Mouse (Mus musculus) megakaryocyte progenitor cell, adult 5-6 weeks (primary cell): ENCODE data around the gene Prkrip1. TPM values are rescaled to one million over a fixed set of nuclear protein-coding genes. Genes with fewer than 3 reads are reported as not detected.
"Not testable (repeated sequence)": the region's sequence is repeated elsewhere in the genome, so short reads cannot be mapped to it uniquely, and the experiment has no call there.

Experiments
- ATAC-seq: replicated peaks from 2 replicates; pipeline ENCODE4 v1.8.0; 2016; ENCODE audit warnings: mild to moderate bottlenecking, moderate TSS enrichment, inconsistent platforms; ENCODE audit not compliant: poor library complexity
- total RNA-seq, 2 experiments: library from RNA; stranded (forward) in 1 of 2; stranded (reverse) in 1 of 2; fragments of 157-497, 149-512 nt in 1 of 2; fragments of 200-1000 nt in 1 of 2; gene quantifications; 2 replicates each; pipeline versions ENCODE4 v1.2.3 to v1.2.4; 2015 to 2017

Prkrip1 gene
- total RNA-seq, 2 experiments from 2014 or later, result 21.0 to 78.2 TPM

DNA sequence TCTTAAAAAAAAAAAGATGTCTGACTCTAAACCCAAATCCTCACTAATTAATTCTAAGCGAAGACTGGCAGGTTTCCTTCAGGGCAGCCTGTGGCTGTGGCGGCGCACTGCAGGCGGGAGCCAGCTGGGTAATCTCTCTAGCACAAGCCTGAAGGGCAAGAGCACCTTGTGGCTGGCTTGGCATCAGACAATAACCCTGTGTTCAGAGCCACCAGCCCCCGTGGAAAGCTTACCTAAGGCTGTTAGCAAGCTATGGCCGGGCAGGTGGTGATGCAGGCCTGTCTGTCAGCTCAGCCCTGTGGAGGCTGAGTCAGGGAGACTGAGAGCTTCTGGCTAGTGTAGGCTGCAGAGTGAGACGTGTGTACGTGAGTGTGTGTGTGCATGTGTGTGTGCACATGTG, 33.5 kb downstream of the Prkrip1 start:
- peak; percentile 45; the same call in 1 of the 2 replicates for ATAC-seq

DNA sequence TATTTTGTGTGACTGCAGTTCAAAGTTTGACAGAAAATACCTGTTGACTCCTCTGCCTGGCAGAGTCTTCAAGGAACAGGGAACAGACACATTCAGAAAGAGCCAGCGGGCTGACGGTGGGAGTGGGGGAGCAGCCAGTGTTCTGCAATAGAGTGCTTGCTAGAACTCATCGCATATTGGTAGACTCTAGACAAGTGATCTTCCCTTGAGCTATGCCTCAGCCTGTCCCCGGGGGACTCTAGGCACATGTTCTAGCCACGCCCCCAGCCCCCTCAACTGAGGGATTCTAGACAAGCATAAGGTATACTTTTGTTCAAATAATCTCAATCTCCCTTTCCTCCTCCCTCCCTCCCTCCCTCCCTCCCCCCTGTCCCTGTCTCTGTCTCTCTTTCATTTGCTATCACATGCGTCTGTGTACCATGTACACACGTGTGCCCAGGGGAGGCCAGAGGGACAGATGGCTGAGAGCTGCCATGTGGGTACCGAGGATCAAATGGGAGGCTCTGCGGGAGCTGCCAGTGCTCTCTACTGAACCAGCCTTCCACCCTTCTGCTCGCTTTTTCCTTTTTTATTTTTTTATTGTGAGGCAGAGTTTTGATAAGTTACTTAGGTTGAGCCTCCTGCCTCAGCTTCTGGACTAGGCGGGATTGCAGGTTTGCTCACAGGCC, 34.8 kb downstream of the Prkrip1 start:
- ATAC-seq, result no peak

DNA sequence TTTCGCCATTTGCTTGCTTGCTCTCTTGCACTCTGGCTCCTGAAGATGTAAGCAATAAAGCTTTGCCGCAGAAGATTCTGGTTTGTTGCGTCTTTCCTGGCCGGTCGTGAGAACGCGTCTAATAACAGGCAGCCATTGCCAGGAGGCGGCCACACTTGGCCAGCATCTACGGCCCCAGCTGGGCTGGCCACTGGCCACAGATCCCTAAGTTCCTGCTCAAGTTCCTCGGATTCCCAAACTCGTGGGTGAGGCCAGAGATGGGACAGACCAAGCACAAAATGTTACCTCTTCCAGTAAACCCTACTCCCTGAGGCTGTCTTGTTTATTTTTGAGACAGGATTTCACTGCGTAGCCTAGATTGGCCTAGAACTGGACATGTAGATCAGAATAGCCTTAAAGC, 38.7 kb downstream of the Prkrip1 start:
- ATAC-seq, result not testable (repeated sequence)

DNA sequence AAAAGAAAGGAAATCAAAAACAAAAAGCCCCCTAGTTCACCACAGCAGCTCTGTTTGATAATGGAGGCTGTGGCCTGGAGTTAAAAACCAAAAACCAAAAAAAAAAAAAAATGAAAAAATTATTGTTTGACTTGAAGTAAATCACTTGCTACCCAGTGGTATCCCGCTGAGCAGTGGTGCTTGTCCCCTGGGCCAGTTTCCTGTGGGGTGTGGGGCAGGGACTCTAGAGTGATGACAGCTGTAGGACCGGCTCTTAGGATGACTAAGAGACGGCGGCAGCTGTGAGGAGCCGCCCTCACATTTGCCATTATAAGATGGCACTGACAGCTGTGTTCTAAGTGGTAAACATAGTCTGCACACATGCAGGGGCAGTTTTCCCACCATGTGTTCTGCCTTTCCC, 43.4 kb downstream of the Prkrip1 start:
- ATAC-seq, result no peak

DNA sequence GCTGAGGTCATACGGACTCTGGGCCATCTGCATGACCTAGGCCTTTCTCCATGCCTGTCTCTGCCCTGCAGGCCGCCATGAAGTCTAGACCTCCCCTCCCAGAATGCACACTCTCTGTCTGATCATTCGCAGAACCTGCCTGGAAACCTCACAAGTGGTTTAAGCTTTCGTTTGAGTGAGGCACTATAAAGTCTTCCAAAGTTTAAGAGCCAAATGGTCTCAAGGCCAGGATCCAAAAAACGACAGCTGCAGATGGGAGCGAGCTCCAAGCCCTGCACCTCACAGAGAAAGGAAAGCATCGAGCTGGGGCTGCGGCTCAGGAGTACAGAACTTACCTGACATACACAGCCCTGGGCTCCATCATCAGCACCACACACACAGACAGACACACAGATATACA, 46.4 kb downstream of the Prkrip1 start:
- no peak for ATAC-seq

DNA sequence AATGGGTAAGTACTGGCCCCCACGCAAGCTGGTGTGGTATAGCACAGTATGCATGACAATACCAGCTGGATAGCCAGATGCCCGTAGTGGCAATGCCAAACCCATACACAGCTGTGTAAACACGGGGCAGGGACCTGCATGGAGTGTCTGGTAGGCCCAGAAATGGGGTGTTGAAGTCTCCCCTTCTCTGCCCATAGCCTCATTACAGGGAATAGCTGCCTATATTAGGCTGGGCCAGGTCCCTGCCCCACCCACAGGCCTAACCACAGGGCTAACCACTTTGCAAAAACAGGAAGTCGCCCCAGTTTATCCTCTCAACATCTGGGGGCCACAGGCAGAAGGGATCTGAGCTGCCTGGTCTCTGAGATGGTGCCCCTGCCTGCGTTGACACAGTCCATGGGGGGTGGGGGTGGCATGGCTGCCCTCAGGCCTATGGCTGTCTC, 49.6 kb downstream of the Prkrip1 start:
- peak; percentile 86 for ATAC-seq

DNA sequence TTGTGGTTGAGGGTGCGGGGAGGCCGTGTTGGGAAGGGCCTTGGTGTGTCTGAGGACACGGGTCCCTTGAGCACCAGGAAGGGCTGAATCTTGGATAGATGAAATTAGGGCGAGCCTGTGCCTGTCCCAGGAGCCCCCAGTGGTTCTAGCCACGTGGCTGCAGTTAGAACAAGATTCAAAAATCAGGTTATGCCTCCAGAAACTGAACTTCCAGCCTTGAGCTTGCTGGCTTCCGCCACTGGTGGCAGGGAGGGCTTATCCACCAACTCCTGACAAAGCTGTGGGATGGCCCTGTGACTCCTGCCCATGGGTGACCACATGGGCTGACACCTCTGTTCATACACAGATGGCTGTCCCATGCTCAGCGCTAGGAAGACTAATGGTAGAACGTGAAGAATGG, 51.1 kb downstream of the Prkrip1 start:
- no peak for ATAC-seq

DNA sequence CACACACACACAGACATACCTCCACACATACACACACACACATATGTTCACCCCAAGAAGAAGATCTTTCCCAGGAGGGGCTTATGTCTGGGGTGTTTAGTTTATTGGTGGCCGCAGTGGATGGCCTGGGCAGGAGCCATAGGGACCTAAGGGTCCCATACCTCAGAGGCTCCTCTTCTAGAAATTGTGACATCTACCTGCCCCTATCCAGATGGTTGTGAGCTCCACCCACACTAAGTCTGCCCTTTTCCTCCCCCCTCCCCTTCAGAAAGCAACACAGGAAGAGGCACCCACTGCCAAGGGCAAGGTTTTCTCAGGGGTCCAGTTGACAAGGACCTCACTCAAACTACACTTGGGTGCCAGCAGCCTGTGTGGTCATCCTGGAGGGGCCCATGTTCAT, 51.8 kb downstream of the Prkrip1 start:
- no peak for ATAC-seq

DNA sequence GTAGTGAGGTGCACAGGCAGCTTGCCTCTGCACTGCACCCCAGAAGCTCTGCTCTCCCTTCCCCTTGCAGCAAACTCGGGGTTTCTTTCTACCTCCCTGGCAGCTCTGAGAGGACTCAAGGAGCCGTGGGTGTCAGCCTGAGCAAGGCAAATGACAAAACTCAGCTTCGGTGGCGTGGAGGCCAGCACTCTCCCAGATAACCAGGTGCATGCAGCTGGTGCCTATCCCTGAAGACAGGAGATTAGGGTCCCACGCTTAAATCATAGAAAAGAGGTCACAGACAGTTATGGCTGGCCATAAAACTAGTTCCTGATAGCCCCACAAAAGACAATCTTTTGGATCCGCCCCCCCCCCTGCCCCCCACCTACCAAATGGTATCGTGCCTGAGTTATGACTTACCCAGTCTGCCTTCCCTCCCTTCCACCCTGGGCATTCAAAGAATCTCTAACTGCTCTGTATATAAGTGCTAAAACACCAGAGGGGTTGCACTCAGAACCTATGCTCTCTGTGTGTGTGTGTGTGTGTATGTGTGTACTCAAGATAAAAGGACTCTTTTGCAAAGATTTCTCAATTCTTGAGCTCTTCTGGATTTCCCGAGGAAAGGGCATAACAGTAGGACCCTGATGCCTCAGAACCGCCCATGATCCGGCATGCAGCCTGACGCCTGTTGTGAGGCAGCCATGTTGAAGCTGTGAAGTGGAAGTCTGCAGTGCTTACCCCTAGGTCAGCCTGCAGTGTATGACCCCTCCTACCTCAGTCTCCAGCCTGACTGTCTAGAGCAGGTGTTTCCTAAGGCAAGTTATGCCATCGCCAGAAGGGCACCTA, 53.9 kb downstream of the Prkrip1 start:
- peak; percentile 38 for ATAC-seq

DNA sequence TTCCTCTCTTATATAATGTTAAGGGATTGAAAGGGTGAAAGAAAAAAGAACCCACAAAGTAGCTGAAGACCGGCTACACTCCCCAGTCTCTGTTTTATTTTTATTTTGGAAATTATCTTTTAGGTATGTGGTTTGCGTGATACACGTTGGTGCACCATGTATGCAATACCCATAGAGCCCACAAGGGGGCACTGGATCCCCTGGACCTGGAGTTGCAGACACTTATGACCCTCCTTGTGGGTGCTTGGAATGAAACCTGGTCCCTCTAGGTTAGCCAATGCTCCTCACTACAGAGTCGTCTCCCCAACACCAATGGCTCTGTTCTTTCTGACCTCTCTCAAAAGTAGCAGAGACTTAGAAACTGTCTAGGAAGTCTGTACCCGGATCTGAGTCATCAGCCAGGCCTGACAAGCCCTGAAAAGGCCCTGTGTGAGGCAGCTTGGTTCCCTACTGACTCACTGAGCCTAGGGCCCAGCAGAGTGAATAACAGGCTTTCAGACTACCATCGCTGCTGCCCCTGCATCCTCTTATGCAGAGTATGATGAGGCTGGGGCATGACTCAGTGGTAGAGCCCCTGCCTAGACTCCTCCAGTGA, 55.5 kb downstream of the Prkrip1 start:
- ATAC-seq, result no peak

DNA sequence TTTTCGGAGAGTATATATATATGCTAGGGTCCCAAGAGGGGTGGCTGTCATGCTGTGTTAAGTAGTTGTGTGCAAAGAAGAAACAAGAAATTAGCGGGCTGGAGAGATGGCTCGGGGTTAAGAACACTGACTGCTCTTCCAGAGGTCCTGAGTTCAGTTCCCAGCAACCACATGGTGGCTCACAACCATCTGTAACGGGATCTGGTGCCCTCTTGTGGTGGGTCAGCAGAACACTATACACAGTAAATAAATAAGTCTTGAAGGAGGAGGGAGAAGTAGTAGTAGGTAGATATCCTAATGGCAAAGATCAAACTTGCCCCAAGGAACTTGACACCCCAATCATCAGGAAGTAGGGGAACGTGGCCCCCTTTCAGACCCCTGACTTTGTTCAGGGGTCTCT, 56.0 kb downstream of the Prkrip1 start:
- no peak for ATAC-seq

DNA sequence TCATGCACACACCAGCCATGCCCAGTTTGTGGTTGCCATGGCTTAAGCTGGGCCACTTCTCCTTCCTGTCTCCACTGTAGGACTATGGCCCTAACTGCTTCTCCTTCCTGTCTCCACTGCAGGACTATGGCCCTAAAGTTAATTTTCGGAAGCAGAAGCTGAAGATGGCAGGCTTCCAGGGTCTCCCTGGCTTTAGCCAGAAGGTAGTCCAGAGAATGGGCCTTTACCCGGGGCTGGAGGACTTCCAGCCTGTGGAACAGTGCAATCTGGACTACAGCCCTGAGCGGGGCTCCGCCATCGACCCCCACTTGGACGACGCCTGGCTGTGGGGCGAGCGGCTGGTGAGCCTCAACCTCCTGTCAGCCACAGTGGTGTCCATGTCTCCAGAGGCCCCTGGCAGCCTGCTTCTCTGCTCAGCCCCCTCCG, 58.7 kb downstream of the Prkrip1 start:
- ATAC-seq, result peak; percentile 24

DNA sequence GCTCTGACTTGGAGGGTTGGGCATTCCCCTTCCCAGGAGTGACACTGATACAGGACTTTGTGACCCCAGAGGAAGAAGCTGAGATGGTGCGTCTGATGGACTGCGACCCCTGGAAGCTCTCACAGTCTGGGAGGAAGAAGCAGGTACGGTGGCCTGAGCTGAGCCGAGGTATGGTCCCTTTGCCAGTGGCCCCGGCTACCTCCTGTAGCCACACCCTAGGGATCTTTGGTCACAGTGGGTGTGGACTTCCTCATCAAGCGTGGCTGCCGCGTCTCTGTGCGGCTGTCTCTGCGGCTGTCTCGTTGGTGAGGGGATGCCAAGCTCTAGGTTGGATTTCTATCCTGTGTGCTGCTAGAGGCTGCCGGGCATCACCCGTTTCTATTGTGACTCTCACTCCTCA, 59.4 kb downstream of the Prkrip1 start:
- no peak for ATAC-seq

DNA sequence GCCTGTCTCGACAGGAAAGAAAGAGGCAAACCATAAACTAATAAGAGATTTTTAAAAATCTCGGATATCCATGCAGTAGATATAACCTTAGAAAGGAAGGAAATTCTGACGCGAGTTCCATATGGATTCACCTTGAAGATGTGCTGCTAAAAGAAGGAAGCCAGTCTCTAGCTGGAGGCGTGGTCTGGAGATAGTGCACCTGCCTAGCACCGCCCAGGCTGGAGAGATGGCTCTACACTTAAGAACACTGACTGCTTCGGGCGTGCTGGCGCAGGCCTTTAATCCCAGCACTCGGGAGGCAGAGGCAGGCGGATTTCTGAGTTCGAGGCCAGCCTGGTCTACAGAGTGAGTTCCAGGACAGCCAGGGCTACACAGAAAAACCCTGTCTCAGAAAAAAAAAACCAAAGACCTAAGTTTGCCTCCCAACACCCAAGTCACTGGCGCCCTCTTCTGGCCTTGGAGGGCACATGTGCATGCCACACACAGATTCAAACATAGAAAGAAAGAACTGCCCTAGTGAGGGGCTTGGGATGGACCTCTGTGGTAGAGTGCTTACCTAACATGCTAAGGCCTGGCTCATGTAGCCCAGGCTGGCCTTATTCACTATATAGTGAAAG, 61.0 kb downstream of the Prkrip1 start:
- peak; percentile 34; the same call in 1 of the 2 replicates for ATAC-seq

DNA sequence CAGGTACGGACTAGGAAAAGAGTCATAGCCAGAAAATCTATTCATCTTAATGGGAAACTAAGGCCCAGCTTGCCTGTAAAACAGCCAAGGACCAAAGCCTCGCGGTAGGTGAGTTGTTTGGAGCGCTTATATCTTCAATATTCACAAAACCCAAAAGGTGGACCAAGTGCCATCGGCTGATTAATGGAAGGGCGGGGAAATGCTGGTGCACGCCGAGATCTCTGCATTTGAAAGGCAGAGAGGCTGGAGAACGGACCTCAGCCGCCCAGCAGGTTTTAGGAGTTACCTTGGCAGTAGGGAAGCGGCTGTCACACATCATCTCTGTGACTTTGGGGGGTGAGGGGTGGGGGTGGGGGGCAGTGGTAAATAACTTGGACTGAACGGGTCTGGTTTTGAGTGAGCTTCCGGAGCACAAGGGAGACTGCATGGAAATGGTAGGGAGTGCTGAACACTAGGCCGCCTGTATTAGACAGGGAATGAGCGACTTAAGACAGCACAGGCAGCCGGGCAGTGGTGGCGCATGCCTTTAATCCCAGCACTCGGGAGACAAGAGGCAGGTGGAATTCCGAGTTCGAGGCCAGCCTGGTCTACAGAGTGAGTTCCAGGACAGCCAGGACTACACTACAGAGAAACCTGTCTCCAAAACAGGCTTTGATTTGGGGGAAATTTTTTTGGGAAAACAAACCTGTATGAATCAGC, 62.3 kb downstream of the Prkrip1 start:
- no peak for ATAC-seq

DNA sequence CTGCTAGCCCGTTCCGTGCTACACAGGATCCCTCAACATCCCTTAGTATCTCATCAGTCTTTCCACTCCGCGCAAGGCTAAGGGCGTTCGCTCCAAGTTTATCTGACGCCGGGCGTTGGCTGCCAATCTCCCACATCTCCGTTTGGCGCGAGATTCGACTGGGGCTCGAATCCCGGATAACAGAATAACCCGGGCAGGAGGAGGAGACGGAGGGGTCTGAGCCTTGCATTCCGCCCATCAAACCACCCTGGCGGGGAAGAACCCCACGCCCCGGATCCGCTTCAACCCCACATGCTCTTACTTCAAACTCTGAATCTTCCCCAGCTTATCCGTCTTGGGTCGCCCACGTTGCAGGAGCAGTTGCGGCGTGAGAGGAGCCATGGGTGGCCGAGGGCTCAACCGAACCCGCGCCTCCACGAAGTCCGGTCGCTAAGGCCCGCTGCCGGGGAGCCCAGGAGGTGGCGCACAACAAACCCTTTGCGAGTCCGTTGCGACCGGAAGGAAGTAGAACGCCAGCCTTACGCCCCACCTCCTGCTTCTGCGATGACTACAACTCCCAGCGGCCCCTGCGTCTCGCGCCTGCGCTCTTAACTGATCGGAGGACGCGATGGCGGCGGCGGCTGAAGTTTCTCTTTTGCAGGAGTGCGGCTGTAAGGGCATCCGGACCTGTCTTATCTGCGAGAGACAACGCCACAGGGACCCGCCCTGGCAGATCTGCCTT, 63.0 kb downstream of the Prkrip1 start, which contains the start of the genes Lrwd1 and Alkbh4:
Gene Lrwd1, minus strand, starts transcription at position 504 of the 721 bp plus-strand sequence.
Gene Alkbh4, plus strand, starts transcription at position 576 of the 721 bp plus-strand sequence.
- ATAC-seq, result peak; percentile 85
